Mouse (Mus musculus) liver, adult 2 months (tissue): Measurements from ENCODE around the gene Ifrd1.

Experiments used
- CTCF ChIP-seq: fragments of 200-500 bp; IDR thresholded peaks from 2 replicates; pipeline ENCODE4 v1.5.1; 2011; ENCODE audit warnings: low read depth, low read length, control low read depth
- POLR2A ChIP-seq: fragments of 200-500 bp; IDR thresholded peaks from 2 replicates; pipeline ENCODE4 v1.6.1; 2011; ENCODE audit warnings: low read length, control low read depth; ENCODE audit not compliant: insufficient read depth; ENCODE audit errors: extremely low read depth

DNA sequence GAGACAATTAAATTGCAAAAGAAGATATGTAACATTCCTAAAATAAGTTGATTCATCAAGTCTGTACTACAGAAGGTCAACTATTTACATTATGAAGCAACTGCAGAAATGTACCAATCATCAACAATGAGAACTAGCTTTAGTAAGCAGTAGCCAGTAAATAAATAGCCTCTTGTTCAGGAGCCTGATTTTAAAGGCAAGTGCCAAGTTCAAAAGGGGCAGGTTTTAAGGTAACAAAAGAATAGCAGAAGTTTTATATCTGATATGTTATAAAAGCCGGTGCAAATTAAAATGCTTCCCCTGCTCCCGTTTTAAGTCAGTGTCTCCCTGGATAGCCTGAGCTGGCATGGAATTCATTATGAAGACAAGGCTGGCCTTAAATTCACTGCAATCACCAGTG is 30.5 kb downstream of the Ifrd1 start:
- no peak for TF ChIP-seq POLR2A
- TF ChIP-seq CTCF, result no peak
